Mouse (Mus musculus): ENCODE data around the gene Il11. TPM values are rescaled to one million over a fixed set of nuclear protein-coding genes. Genes with fewer than 3 reads are reported as not detected.

The Il11 gene
- polyA plus RNA-seq, 1 experiment from 2014 or later = 0.56 TPM

DNA sequence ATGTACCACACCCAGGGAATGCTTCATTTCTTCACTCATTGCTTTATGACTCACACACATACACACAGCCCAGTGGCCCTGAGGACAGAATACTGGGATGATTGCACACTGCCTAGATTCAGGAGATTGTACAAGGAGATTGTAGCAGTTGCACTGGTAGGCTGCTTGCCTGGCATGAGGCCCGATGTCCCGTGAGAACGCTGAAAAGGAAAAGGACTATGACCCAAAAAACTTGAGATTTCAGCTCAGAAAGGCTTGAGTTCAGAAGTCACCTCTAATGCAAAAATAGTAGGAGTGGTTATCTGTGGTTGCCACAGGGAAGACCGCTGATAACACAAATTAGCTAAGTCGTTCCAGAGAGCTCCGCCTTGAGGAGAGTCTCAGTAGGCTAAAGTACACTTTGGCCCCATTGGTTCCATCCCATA, 49.7 kb downstream of the Il11 start:
- no peak overlapping the region for H3K4me2 ChIP-seq (replicated peaks)
- no peak overlapping the region for H3K27ac ChIP-seq (replicated peaks)
- H3K9me3 ChIP-seq = no peaks in the 10 kb centered on the region
- H3K4me1 ChIP-seq = no peaks in the 10 kb centered on the region
- H3K36me3 ChIP-seq = no peaks in the 10 kb centered on the region
- H3K27me3 ChIP-seq = no peaks in the 10 kb centered on the region
- whole genome bisulfite sequencing = 78% methylated on average over 6 of the region's 6 CpGs
- H3K9ac ChIP-seq (replicated peaks) = no peak overlapping the region
- no peak for ATAC-seq (replicated peaks)
- H3K4me3 ChIP-seq = no peak overlapping the region

- Histone ChIP-seq H3K9me3 (no peaks in the 10 kb centered on the region), H3K36me3 (no peaks in the 10 kb centered on the region), H3K27me3 (no peaks in the 10 kb centered on the region), H3K4me2 (replicated peaks) (no peak overlapping the region), H3K9ac (replicated peaks) (no peak overlapping the region), H3K4me1 (no peaks in the 10 kb centered on the region), H3K27ac (replicated peaks) (no peak overlapping the region), H3K4me3 (no peak overlapping the region)
- ATAC-seq (replicated peaks) = no peak
- WGBS = 85% methylated on average over 5 of the region's 5 CpGs
These were observed 51.6 kb downstream of the Il11 start for GRCm38 (mm10) chr7:4731090-4731489.

- Histone ChIP-seq H3K9me3 (no peaks in the 10 kb centered on the region), H3K27ac (replicated peaks) (no peak within 1 kb of the TSS), H3K4me3 (no peak within 1 kb of the TSS), H3K9ac (replicated peaks) (no peak within 1 kb of the TSS), H3K27me3 (no peaks in the 10 kb centered on the region), H3K4me1 (no peaks in the 10 kb centered on the region), H3K4me2 (replicated peaks) (no peak within 1 kb of the TSS), H3K36me3 (no peaks in the 10 kb centered on the region)
- WGBS = 82% methylated on average over 7 of the region's 7 CpGs
- no peak for ATAC-seq (replicated peaks)
These were observed 57.5 kb downstream of the Il11 start, which contains the start of gene Tmem150b for GRCm38 (mm10) chr7:4725169-4725568. TSS of gene Tmem150b (minus strand) at chr7:4725249.

- H3K36me3 ChIP-seq = no peaks in the 10 kb centered on the region
- 78% methylated on average over 3 of the region's 3 CpGs for whole genome bisulfite sequencing
- no peak overlapping the region for H3K9ac ChIP-seq (replicated peaks)
- H3K27ac ChIP-seq (replicated peaks) = no peak overlapping the region
- no peak overlapping the region for H3K4me3 ChIP-seq
- H3K27me3 ChIP-seq = no peaks in the 10 kb centered on the region
- H3K4me1 ChIP-seq = no peaks in the 10 kb centered on the region
- no peak overlapping the region for H3K4me2 ChIP-seq (replicated peaks)
- no peaks in the 10 kb centered on the region for H3K9me3 ChIP-seq
- ATAC-seq (replicated peaks) = no peak
These were observed 58.3 kb downstream of the Il11 start for GRCm38 (mm10) chr7:4724359-4724758.

GRCm38 (mm10) chr7:4723508-4723907, 59.2 kb downstream of the Il11 start:
- H3K4me3 ChIP-seq = peak overlapping the region; percentile 32
- no peaks in the 10 kb centered on the region for H3K27me3 ChIP-seq
- H3K36me3 ChIP-seq = no peaks in the 10 kb centered on the region
- H3K9ac ChIP-seq (replicated peaks) = peak overlapping the region; percentile 37; the same call in 1 of the 2 replicates
- H3K27ac ChIP-seq (replicated peaks) = no peak overlapping the region
- H3K9me3 ChIP-seq = no peaks in the 10 kb centered on the region
- 39% methylated on average over 12 of the region's 12 CpGs for WGBS
- no peaks in the 10 kb centered on the region for H3K4me1 ChIP-seq
- ATAC-seq (replicated peaks) = peak; percentile 85
- H3K4me2 ChIP-seq (replicated peaks) = peak overlapping the region; percentile 48

Other genes with a start within 250 kb of the Il11 start
- 158 and 164 TPM in 2 replicates for gene Syt5, start 235.3 kb downstream of the Il11 start, polyA plus RNA-seq (2015; fragmentation: Nextera tagmentation; extraction: Ambion mirVana)
- gene Ptprh, start 178.8 kb downstream of the Il11 start, polyA plus RNA-seq (2015; fragmentation: Nextera tagmentation; extraction: Ambion mirVana) = 0.24 and 0.52 TPM in 2 replicates
- gene Tmem86b, start 151.4 kb downstream of the Il11 start, polyA plus RNA-seq (2015; fragmentation: Nextera tagmentation; extraction: Ambion mirVana) = 2.7 and 3.1 TPM in 2 replicates
- 9.2 and 9.3 TPM in 2 replicates for gene Ppp6r1, start 123.8 kb downstream of the Il11 start, polyA plus RNA-seq (2015; fragmentation: Nextera tagmentation; extraction: Ambion mirVana)
- gene Hspbp1, start 97.8 kb downstream of the Il11 start, polyA plus RNA-seq (2015; fragmentation: Nextera tagmentation; extraction: Ambion mirVana) = 142 and 146 TPM in 2 replicates
- 6.7 and 7.9 TPM in 2 replicates for gene Brsk1, start 92.3 kb downstream of the Il11 start, polyA plus RNA-seq (2015; fragmentation: Nextera tagmentation; extraction: Ambion mirVana)
- 0.08 and 0.24 TPM in 2 replicates for gene Tmem150b, start 57.6 kb downstream of the Il11 start, polyA plus RNA-seq (2015; fragmentation: Nextera tagmentation; extraction: Ambion mirVana)
- gene Kmt5c, start 42.7 kb downstream of the Il11 start, polyA plus RNA-seq (2015; fragmentation: Nextera tagmentation; extraction: Ambion mirVana) = 64.3 and 70.6 TPM in 2 replicates
- gene Cox6b2, start 29.8 kb downstream of the Il11 start, polyA plus RNA-seq (2015; fragmentation: Nextera tagmentation; extraction: Ambion mirVana) = 13.7 and 14.1 TPM in 2 replicates
- not detected in 2 replicates for gene Fam71e2, start 11.6 kb downstream of the Il11 start, polyA plus RNA-seq (2015; fragmentation: Nextera tagmentation; extraction: Ambion mirVana)
- gene Tmem190, start 78 bp upstream of the Il11 start, polyA plus RNA-seq (2015; fragmentation: Nextera tagmentation; extraction: Ambion mirVana) = not detected in 2 replicates
- 3.5 TPM in 2 replicates for gene Tmem238, start 6.8 kb upstream of the Il11 start, polyA plus RNA-seq (2015; fragmentation: Nextera tagmentation; extraction: Ambion mirVana)
- 224 and 256 TPM in 2 replicates for gene Rpl28, start 10.0 kb upstream of the Il11 start, polyA plus RNA-seq (2015; fragmentation: Nextera tagmentation; extraction: Ambion mirVana)
- gene Ube2s, start 29.7 kb upstream of the Il11 start, polyA plus RNA-seq (2015; fragmentation: Nextera tagmentation; extraction: Ambion mirVana) = 363 and 383 TPM in 2 replicates
- 8.8 and 10.7 TPM in 2 replicates for gene Shisa7, start 61.8 kb upstream of the Il11 start, polyA plus RNA-seq (2015; fragmentation: Nextera tagmentation; extraction: Ambion mirVana)
- gene Isoc2b, start 87.4 kb upstream of the Il11 start, polyA plus RNA-seq (2015; fragmentation: Nextera tagmentation; extraction: Ambion mirVana) = 3.7 and 4.8 TPM in 2 replicates
- gene Isoc2a, start 94.3 kb upstream of the Il11 start, polyA plus RNA-seq (2015; fragmentation: Nextera tagmentation; extraction: Ambion mirVana) = 0.65 and 0.76 TPM in 2 replicates
- 0.31 and 0.33 TPM in 2 replicates for gene Gm36210, start 123.7 kb upstream of the Il11 start, polyA plus RNA-seq (2015; fragmentation: Nextera tagmentation; extraction: Ambion mirVana)
- 4.0 and 4.2 TPM in 2 replicates for gene Zfp628, start 132.4 kb upstream of the Il11 start, polyA plus RNA-seq (2015; fragmentation: Nextera tagmentation; extraction: Ambion mirVana)
- gene Nat14, start 139.2 kb upstream of the Il11 start, polyA plus RNA-seq (2015; fragmentation: Nextera tagmentation; extraction: Ambion mirVana) = 35.2 and 39.3 TPM in 2 replicates
- gene Ssc5d, start 142.9 kb upstream of the Il11 start, polyA plus RNA-seq (2015; fragmentation: Nextera tagmentation; extraction: Ambion mirVana) = 0.24 and 0.32 TPM in 2 replicates
- not detected in 2 replicates for gene Sbk2, start 181.5 kb upstream of the Il11 start, polyA plus RNA-seq (2015; fragmentation: Nextera tagmentation; extraction: Ambion mirVana)
- 0.27 and 0.33 TPM in 2 replicates for gene Sbk3, start 188.3 kb upstream of the Il11 start, polyA plus RNA-seq (2015; fragmentation: Nextera tagmentation; extraction: Ambion mirVana)
- 58.9 and 60.9 TPM in 2 replicates for gene Zfp579, start 213.3 kb upstream of the Il11 start, polyA plus RNA-seq (2015; fragmentation: Nextera tagmentation; extraction: Ambion mirVana)
- 11.6 and 12.5 TPM in 2 replicates for gene Zfp524, start 231.6 kb upstream of the Il11 start, polyA plus RNA-seq (2015; fragmentation: Nextera tagmentation; extraction: Ambion mirVana)
- 52.1 TPM in 2 replicates for gene Fiz1, start 231.8 kb upstream of the Il11 start, polyA plus RNA-seq (2015; fragmentation: Nextera tagmentation; extraction: Ambion mirVana)
- gene Gm44973, start 232.6 kb upstream of the Il11 start, polyA plus RNA-seq (2015; fragmentation: Nextera tagmentation; extraction: Ambion mirVana) = 0.89 TPM in 1 of 2 replicates, not detected in the other
- 6.1 and 6.5 TPM in 2 replicates for gene Zfp865, start 237.5 kb upstream of the Il11 start, polyA plus RNA-seq (2015; fragmentation: Nextera tagmentation; extraction: Ambion mirVana)
- 39.7 and 45.8 TPM in 2 replicates for gene Ccdc106, start 237.7 kb upstream of the Il11 start, polyA plus RNA-seq (2015; fragmentation: Nextera tagmentation; extraction: Ambion mirVana)

Data from forebrain, embryonic 15.5 days (tissue).